Mouse (Mus musculus): ENCODE data around the gene Gm40460. TPM values are rescaled to one million over a fixed set of nuclear protein-coding genes. Genes with fewer than 3 reads are reported as not detected.

Gm40460 gene
- total RNA-seq, 1 experiment from 2014 or later = not detected

GRCm38 (mm10) chr7:142201064-142201463 lies 39.8 kb downstream of the Gm40460 start, which contains the start of gene Krtap5-3:
Krtap5-3 (plus strand) TSS chr7:142201364.
- no peak for ATAC-seq (replicated peaks; ENCODE audit: insufficient number of reproducible peaks, low FRiP score, low TSS enrichment, poor library complexity, severe bottlenecking)

GRCm38 (mm10) chr7:142198748-142199147 lies 42.1 kb downstream of the Gm40460 start:
- no peak for ATAC-seq (replicated peaks; ENCODE audit: insufficient number of reproducible peaks, low FRiP score, low TSS enrichment, poor library complexity, severe bottlenecking)

Other genes starting within 250 kb of the Gm40460 start
- gene Mob2, start 180.0 kb downstream of the Gm40460 start, total RNA-seq (2017) = 38.5 to 50.0 TPM (median 45.2 TPM) in 3 replicates
- gene Dusp8, start 145.2 kb downstream of the Gm40460 start, total RNA-seq (2017) = 0.29 to 1.4 TPM in 2 of 3 replicates, not detected in the other
- gene Gm45618, start 120.3 kb downstream of the Gm40460 start, total RNA-seq (2017) = not detected in 3 replicates
- not detected in 3 replicates for gene Gm39115, start 105.0 kb downstream of the Gm40460 start, total RNA-seq (2017)
- gene Gm45337, start 96.5 kb downstream of the Gm40460 start, total RNA-seq (2017) = not detected in 3 replicates
- gene Gm29735, start 84.0 kb downstream of the Gm40460 start, total RNA-seq (2017) = not detected in 3 replicates
- not detected in 3 replicates for gene Gm4553, start 75.3 kb downstream of the Gm40460 start, total RNA-seq (2017)
- gene Krtap5-2, start 65.1 kb downstream of the Gm40460 start, total RNA-seq (2017) = not detected in 3 replicates
- not detected in 3 replicates for gene Gm10153, start 50.7 kb downstream of the Gm40460 start, total RNA-seq (2017)
- not detected in 3 replicates for gene Krtap5-3, start 39.7 kb downstream of the Gm40460 start, total RNA-seq (2017)
- gene Gm7579, start 29.2 kb downstream of the Gm40460 start, total RNA-seq (2017) = not detected in 3 replicates
- not detected in 3 replicates for gene Krtap5-5, start 11.1 kb downstream of the Gm40460 start, total RNA-seq (2017)
- gene Gm2431, start 17.3 kb upstream of the Gm40460 start, total RNA-seq (2017) = not detected in 3 replicates
- not detected in 3 replicates for gene Gm4559, start 33.3 kb upstream of the Gm40460 start, total RNA-seq (2017)
- not detected in 3 replicates for gene Krtap5-1, start 56.0 kb upstream of the Gm40460 start, total RNA-seq (2017)
- not detected in 3 replicates for gene Krtap5-4, start 62.5 kb upstream of the Gm40460 start, total RNA-seq (2017)
- 10.2 to 46.5 TPM (median 13.9 TPM) in 3 replicates for gene Ifitm10, start 132.7 kb upstream of the Gm40460 start, total RNA-seq (2017)
- 242 to 452 TPM (median 290 TPM) in 3 replicates for gene Gm49369, start 141.6 kb upstream of the Gm40460 start, total RNA-seq (2017)
- gene Ctsd, start 147.0 kb upstream of the Gm40460 start, total RNA-seq (2017) = 304 to 518 TPM (median 326 TPM) in 3 replicates
- not detected in 3 replicates for gene Syt8, start 193.8 kb upstream of the Gm40460 start, total RNA-seq (2017)
- gene Tnni2, start 200.7 kb upstream of the Gm40460 start, total RNA-seq (2017) = 7.5 to 20.6 TPM (median 11.3 TPM) in 3 replicates
- 1,011 to 1,374 TPM (median 1,247 TPM) in 3 replicates for gene Lsp1, start 219.7 kb upstream of the Gm40460 start, total RNA-seq (2017)

All from monocyte, adult 5-6 weeks (primary cell).